Mouse (Mus musculus) liver, embryonic 14.5 days (tissue): ENCODE results near the gene Gpx8.

Experiments
- CTCF ChIP-seq: IDR thresholded peaks from 2 replicates; pipeline ENCODE4 v1.5.1; 2016; ENCODE audit warnings: antibody characterized with exemption, low read depth, control low read depth
- EP300 ChIP-seq: IDR thresholded peaks from 2 replicates; pipeline ENCODE4 v1.6.1; 2016; ENCODE audit warnings: antibody characterized with exemption, low read depth

DNA sequence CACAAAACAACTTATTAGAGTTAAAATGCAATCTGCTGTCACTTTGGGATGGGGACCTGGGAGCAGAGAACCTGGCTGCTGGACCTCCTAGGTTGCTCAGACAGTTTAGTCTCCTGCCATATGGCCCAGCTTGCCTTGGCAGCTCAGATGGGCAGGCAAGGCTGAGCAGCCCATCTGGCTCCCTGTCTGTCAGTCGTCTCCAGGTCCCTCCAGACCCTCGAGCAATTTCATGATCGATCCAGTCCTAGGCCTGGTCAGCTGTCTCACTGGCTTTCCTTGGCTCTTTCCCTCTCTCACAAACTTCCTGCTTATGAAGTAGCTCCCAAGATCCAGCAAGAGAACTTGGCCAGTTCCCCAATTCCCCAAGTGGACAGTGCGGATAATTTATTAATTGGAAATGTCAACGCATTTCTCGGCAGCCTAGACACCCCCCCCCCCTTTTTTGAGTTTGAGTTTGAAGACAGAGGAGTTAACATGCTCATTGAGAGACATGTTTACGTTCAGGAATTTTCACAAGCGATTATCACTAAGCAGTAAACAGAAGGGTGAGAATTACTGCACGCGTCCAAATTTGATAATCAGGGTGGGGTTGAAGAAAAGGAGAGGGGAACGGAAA, 11.8 kb downstream of the Gpx8 start:
- TF ChIP-seq EP300: no peak
- TF ChIP-seq CTCF: no peak
